Mouse (Mus musculus) fat pad, adult 2 months (tissue): ENCODE data around the gene Flvcr2.

Source experiments
- DNase-seq: peaks from one replicate; pipeline ENCODE4 v3.0.0-alpha.2; 2011; ENCODE audit warnings: low read depth, low spot score; ENCODE audit errors: extremely low read depth

Flvcr2 gene

GRCm38 (mm10) chr12:85729945-85730290, 16.4 kb upstream of the Flvcr2 start:
- no peak for DNase-seq

- no peak for DNase-seq
Observed at GRCm38 (mm10) chr12:85736203-85736602, 10.1 kb upstream of the Flvcr2 start.

DNA sequence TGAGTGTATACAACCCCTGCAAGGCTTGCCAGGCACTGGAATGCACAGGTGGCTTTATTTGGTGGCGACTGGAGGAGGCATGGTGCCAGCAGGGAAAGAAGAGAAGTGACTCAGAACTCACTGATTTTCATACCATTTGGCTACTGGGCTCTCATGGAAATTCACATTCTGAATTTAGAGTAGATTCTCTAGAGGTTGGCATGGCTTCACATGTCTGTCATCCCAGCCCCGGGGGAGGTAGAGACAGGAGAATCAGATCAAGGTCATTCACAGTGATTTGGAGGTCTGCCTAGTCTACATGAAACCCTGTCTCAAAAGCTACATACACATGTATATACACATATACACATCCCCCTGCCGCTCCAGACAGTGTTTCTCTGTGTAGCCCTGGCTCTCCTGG, 9.4 kb upstream of the Flvcr2 start:
- DNase-seq: no peak

- no peak for DNase-seq
Observed at GRCm38 (mm10) chr12:85746696-85747219, 419 bp downstream of the Flvcr2 start.

DNA sequence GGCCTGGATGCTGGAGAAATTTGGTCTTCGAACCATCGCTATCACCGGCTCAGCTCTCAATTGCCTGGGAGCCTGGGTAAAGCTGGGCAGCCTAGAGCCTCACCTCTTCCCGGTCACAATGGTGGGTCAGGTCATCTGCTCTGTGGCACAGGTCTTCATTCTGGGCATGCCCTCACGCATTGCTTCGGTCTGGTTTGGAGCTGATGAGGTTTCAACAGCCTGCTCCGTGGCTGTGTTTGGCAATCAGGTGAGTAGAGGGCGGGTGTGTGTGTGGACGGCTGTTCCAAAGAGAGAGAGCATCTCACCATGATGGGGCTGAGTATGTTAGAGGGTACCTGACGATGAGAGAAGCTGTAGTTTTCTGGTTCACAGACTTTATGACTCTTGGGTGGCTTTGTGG, 1.0 kb downstream of the Flvcr2 start:
- no peak for DNase-seq

DNA sequence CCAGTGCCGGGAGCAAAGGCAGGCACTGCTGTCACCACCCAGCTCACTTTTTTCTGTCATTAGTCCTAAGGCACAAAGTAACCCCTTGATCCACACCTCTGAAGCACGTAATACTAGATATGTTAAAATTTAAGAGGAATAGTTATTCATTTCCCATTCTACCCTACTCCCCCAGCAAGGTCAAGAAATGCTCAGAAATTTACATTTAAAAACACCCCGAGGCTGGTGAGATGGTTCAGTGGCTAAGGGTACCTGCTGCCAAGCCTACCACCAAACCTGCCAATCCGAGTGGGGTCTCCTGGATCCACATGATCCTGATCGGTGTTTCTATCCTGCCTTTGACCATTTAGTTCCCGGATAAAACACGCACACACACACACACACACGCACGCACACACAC, 3.5 kb downstream of the Flvcr2 start:
- no peak for DNase-seq

DNA sequence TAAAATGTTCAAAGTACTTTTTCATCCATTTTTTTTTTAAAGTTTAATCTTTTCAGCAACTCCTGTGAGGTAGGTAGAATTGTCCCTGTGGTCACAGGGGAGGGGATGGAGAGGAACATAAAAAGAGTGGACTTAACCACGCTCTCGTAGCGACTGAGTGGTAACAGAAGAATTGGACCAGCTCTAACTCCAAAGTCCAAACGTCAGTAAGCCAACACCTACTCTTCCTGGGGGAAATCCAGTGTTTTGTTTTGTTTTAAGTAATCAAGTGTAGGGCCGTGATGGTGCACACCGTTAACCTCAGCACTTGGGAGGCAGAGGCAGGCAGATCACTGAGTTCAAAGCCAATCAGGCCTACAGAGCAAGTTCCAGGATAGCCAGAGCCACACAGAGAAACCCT, 5.8 kb downstream of the Flvcr2 start:
- DNase-seq: no peak

- DNase-seq: no peak
Observed at GRCm38 (mm10) chr12:85753223-85753622, 6.9 kb downstream of the Flvcr2 start.

DNA sequence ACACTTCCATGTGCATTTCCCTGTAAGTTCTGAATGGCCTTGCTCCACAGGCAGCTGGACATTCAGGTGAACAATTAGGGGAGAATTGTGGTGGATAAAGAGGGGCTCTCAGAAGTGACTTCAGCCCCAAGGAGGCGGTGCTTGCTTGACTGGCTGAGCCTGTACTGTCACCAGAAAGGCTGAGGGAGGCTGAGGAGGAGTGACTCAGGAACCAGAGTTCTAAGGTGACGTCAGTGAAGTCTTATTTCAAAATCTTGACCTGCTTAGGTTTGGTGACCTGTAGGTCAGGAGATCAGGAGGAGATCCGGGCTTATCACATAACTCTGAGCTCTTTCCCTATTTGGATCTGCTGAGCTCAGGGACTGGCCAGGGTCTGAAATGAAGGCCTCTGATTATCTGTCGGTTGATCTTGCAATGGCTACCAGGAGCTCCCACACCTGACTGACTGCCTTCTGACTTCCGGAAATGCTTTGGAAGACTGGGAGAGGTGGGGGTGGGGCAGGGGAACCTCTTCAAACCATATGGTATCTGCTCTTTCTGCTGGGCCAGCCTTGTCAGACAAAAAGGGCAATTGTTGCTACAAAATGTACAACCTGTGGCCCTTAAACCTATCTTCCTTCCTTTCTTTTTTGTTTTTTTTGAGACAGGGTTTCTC, 8.4 kb downstream of the Flvcr2 start:
- no peak for DNase-seq

GRCm38 (mm10) chr12:85756455-85756854, 10.1 kb downstream of the Flvcr2 start:
- DNase-seq: no peak

DNA sequence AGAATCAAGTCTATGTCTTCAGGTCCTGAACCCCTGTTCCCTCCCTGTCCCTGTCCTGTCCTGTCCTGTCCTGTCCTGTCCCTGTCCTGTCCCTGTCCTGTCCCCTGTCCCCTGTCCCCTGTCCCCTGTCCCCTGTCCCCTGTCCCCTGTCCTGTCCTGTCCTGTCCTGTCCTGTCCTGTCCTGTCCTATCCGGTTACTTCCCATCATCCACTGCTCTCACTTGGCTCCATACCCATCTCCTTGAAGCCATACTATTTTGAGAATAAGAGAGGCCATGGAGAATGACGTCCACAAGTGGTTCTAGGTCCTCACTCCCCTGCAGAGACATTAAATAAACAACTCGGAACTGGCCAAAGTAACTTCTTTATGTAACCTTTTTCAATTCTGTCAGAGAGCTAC, 10.7 kb downstream of the Flvcr2 start:
- DNase-seq: no peak

GRCm38 (mm10) chr12:85758741-85759140, 12.4 kb downstream of the Flvcr2 start:
- no peak for DNase-seq

- DNase-seq: no peak
Observed at GRCm38 (mm10) chr12:85761471-85761870, 15.1 kb downstream of the Flvcr2 start.

DNA sequence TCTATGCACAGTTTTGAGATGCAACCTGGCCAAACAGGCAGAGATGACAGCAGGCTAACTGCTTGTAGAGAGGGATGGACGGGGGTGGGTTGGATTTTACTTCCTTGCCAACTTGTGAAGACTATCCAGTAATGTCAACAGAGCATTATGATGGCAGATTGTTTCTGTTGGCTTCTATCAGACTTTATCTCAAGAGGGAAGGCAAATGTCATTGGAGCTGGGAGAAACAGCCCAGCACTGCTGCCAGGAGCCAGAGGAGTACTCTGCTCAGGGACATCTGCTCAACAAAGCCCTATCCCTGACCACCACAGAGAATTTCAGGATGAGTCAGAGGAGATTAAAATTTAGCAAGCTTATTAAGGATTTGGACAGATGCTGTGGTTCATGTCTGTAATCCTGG, 18.3 kb downstream of the Flvcr2 start:
- DNase-seq: no peak

DNA sequence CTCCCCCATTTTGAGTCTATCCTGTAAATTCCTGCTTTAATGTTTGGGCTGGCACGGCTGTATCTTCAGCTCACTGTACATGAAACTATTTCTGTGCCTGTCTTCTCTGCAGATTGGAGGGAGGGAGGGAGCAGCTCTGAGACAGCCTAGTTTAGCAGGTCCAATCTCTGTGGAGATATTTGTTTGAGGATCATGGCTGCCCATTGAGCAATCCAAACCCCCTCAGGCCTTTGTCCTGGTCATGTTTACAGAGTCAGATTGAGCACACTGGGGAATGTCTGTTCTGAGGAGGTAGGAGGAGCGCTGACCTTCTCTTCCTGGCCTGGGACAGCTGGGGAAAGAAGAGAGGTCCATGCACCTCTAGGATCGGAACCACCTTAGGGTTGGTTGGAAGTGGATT, 19.9 kb downstream of the Flvcr2 start:
- DNase-seq: no peak

DNA sequence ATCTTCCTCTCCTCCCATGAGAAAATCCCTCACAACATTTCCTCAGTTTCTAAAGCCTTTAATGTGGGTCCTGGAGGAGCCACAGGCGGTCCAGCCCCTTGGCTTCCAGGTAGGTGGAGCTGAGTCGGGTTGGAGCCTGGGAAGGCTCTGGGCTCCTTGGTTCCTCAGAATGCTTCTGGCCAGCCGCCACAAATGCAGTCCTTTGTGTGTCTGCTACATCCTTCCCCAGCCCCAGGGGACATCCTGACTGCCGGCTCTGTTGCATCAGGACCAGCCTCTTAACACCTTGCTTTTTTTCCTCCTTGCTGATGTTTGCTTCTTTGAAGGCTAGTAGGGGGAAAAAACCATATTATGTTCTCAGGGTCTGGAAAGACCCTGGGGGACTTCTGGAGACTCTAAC, 21.4 kb downstream of the Flvcr2 start:
- DNase-seq: no peak

DNA sequence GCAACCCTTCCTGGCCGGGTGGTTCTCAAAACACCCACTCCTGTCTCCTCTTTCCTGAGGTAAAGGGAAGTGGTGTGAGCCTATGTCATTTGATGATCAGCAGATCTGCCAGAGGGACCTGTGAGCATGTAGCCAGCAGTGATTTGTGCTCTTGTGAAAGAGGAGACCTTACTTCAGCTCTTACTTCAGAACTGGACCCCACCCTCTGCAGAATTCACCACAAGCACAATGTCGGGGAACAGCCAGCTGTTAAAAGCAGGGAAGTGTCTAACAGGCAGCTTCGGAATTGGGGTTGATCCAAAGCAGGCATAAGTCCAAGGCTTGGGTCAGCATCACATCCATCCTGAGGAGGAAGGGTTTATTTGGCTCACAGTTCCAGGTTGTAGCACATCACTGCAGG, 25.0 kb downstream of the Flvcr2 start:
- no peak for DNase-seq

DNA sequence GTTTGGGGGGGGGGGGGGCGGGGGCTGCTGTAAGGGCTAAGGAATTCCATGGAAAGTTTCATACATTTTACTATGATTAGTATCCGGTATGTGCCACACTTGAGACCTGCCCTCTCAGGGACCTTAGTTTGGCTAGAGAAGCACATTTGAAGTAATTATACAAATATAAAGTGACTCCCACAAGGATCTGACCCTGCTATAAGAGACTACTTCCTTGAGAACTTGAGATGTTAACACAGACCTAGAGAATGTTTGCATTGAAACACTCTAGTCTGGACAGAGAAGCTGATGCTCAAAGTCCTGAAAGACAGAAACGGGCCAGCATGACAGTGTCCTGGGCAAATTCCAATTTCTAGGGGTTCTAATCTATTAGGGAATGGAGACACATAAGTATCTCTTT, 32.6 kb downstream of the Flvcr2 start:
- DNase-seq: no peak

GRCm38 (mm10) chr12:85779707-85780106, 33.4 kb downstream of the Flvcr2 start:
- no peak for DNase-seq

- no peak for DNase-seq
Observed at GRCm38 (mm10) chr12:85781606-85782005, 35.3 kb downstream of the Flvcr2 start.

GRCm38 (mm10) chr12:85784916-85785815, 38.8 kb downstream of the Flvcr2 start:
- DNase-seq: no peak

DNA sequence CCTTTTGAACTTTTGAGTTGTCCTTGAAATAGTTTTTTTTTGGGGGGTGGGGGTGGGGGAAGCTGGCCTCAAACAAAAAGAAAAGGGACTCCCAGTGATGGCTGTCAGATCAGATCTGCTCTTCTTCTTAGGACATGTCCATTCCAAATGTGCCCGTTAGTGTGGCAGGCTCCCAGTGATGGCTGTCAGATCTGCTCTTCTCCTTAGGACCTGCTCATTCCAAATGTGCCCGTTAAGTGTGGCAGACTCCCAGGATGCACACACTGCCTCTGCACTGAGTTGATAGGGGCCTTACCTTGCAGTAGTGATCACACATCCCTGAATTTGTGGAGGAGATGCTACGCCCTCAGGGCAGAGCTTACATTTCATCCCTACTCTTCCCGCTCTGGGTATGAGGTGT, 45.8 kb downstream of the Flvcr2 start:
- no peak for DNase-seq
